Mouse (Mus musculus) kidney, adult 2 months (tissue): Measurements from ENCODE around the gene Abcb9.

Source experiments
- CTCF ChIP-seq: fragments of 200-500 bp; conservative IDR thresholded peaks from 2 replicates; pipeline ENCODE4 v1.5.1; 2011; ENCODE audit warnings: low read depth, mild to moderate bottlenecking, control low read depth, low read length, moderate library complexity, mixed read lengths; ENCODE audit not compliant: insufficient read depth, insufficient read length
- POLR2A ChIP-seq: fragments of 200-500 bp; IDR thresholded peaks from one replicate; pipeline ENCODE4 v1.6.1; 2011; ENCODE audit warnings: low read depth, low read length, control low read depth

DNA sequence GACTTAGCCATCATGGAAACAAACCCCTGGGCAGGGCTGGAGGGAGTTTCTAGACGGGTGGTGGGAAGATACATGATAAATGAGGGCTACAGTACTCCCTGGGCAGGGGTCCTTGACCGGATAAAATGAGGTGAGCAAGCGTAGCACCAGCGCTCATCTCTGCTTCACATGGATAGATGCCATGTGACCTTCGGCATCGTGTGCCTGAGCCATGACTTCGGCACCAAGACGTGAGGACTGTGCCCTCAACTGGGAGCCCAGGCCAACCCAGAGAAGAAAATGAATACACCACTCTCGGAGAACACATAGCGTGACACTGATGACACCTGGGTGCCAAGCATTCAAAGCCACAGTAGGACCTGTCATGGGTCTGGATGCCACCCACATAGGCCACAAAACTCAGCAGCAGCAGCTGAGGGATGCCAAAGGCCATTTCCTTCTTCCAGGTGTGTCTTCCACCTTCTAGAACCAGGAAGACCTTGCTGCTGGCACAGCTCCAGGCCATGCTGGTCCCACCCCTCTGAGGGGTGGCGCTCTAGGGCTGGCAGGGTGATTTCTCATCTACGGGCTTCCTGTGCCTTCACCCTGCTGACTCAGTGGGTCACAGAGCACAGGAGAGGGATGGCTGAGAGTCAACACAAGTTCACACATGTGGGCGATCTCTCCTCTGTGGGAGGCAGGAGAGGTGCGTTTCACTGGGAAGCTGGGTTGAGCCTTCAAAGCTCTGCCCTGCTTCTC lies 11.6 kb downstream of the Abcb9 start:
- no peak for TF ChIP-seq CTCF
- no peak for TF ChIP-seq POLR2A
